Mouse (Mus musculus) liver, embryonic 13.5 days (tissue): Measurements from ENCODE around the gene Fam189a2. TPM values are rescaled to one million over a fixed set of nuclear protein-coding genes. Genes with fewer than 3 reads are reported as not detected.
A peak's percentile ranks its signal among the peaks of the same experiment; 100 is the strongest.

Experiments
- ATAC-seq: fragments of 200-750 bp; cut with Nextera tagmentation; 2 replicates; pipeline ENCODE4 v1.8.0; 2017; ENCODE audit warnings: low read depth, mild to moderate bottlenecking, moderate number of reproducible peaks, moderate library complexity
- DNase-seq: peaks from one replicate; pipeline ENCODE4 v3.0.0; 2022
- H3K27ac ChIP-seq: fragments of 300-500 bp; sonication (generic); 2 replicates; pipeline ENCODE4 v1.5.1; 2015; ENCODE audit warnings: moderate library complexity, mild to moderate bottlenecking, inconsistent platforms
- H3K27me3 ChIP-seq: fragments of 300-500 bp; sonication (generic); 2 replicates; pipeline ENCODE4 v1.6.1; 2015; ENCODE audit warnings: mild to moderate bottlenecking, inconsistent platforms
- H3K36me3 ChIP-seq: fragments of 300-500 bp; sonication (generic); 2 replicates; pipeline ENCODE4 v1.6.1; 2015; ENCODE audit warnings: mild to moderate bottlenecking, inconsistent platforms
- H3K4me1 ChIP-seq: fragments of 300-500 bp; sonication (generic); replicated peaks from 2 replicates; pipeline ENCODE4 v1.6.1; 2015; ENCODE audit warnings: inconsistent platforms
- H3K4me2 ChIP-seq: fragments of 300-500 bp; sonication (generic); 2 replicates; pipeline ENCODE4 v1.6.1; 2015; ENCODE audit warnings: inconsistent platforms, mild to moderate bottlenecking, moderate library complexity
- H3K4me3 ChIP-seq: fragments of 300-500 bp; sonication (generic); replicated peaks from 2 replicates; pipeline ENCODE4 v1.5.1; 2015; ENCODE audit warnings: mild to moderate bottlenecking, inconsistent platforms
- H3K9ac ChIP-seq: fragments of 300-500 bp; sonication (generic); 2 replicates; pipeline ENCODE4 v1.6.1; 2015; ENCODE audit warnings: mild to moderate bottlenecking, inconsistent platforms
- H3K9me3 ChIP-seq: fragments of 300-500 bp; sonication (generic); replicated peaks from 2 replicates; pipeline ENCODE4 v1.6.1; 2016; ENCODE audit warnings: inconsistent platforms
- WGBS: fragments of 180-500 bp; shearing (Covaris S2); methylation state at CpG from one replicate; pipeline ENCODE4 v1.1.7; 2015; ENCODE audit not compliant: insufficient replicate concordance; 5-methylcytosine and 5-hydroxymethylcytosine counted together
- polyA plus RNA-seq: library from polyadenylated mRNA; unstranded; fragments of >200 nt; fragmentation: Nextera tagmentation; extraction: Ambion mirVana; gene quantifications from 2 replicates; pipeline ENCODE4 v1.2.1, GENCODE M21; 2015

Fam189a2 gene
- polyA plus RNA-seq, 1 experiment from 2014 or later, result 0.05 TPM

GRCm38 (mm10) chr19:23968862-23969225 lies 62.0 kb downstream of the Fam189a2 start:
- H3K4me2 ChIP-seq, result no peak overlapping the region
- H3K27me3 ChIP-seq, result no peaks in the 10 kb centered on the region
- H3K27ac ChIP-seq, result no peak overlapping the region
- no peaks in the 10 kb centered on the region for H3K4me1 ChIP-seq
- ATAC-seq (no peak), DNase-seq (no peak)
- H3K4me3 ChIP-seq, result no peak overlapping the region
- 54% methylated on average over 2 of the region's 2 CpGs for WGBS
- no peaks in the 10 kb centered on the region for H3K9me3 ChIP-seq
- H3K36me3 ChIP-seq, result no peaks in the 10 kb centered on the region
- H3K9ac ChIP-seq, result no peak overlapping the region

- Histone ChIP-seq H3K4me2 (no peak overlapping the region), H3K9me3 (no peaks in the 10 kb centered on the region), H3K27ac (no peak overlapping the region), H3K4me3 (no peak overlapping the region), H3K36me3 (no peaks in the 10 kb centered on the region), H3K9ac (no peak overlapping the region), H3K27me3 (no peaks in the 10 kb centered on the region), H3K4me1 (no peaks in the 10 kb centered on the region)
- DNase-seq, result no peak
- ATAC-seq, result no peak
- 64% methylated on average over 5 of the region's 5 CpGs for WGBS
These were observed 62.5 kb downstream of the Fam189a2 start for GRCm38 (mm10) chr19:23968125-23968861.

GRCm38 (mm10) chr19:23967156-23967555 lies 63.7 kb downstream of the Fam189a2 start:
- 42% methylated on average over 2 of the region's 2 CpGs for WGBS
- DNase-seq, result no peak

GRCm38 (mm10) chr19:23966376-23966775 lies 64.4 kb downstream of the Fam189a2 start:
- WGBS, result 76% methylated on average over 9 of the region's 9 CpGs
- Histone ChIP-seq H3K27me3 (no peaks in the 10 kb centered on the region), H3K36me3 (no peaks in the 10 kb centered on the region), H3K9ac (no peak overlapping the region), H3K9me3 (no peaks in the 10 kb centered on the region), H3K27ac (no peak overlapping the region), H3K4me1 (no peaks in the 10 kb centered on the region), H3K4me3 (no peak overlapping the region), H3K4me2 (no peak overlapping the region)
- DNase-seq, result no peak
- no peak for ATAC-seq

More at GRCm38 (mm10) chr19:23967156-23967555, 63.7 kb downstream of the Fam189a2 start:
- H3K4me1 ChIP-seq, result no peaks in the 10 kb centered on the region
- no peaks in the 10 kb centered on the region for H3K36me3 ChIP-seq
- H3K9ac ChIP-seq, result no peak overlapping the region
- ATAC-seq, result no peak
- H3K4me2 ChIP-seq, result no peak overlapping the region
- no peak overlapping the region for H3K4me3 ChIP-seq
- no peaks in the 10 kb centered on the region for H3K9me3 ChIP-seq
- H3K27me3 ChIP-seq, result no peaks in the 10 kb centered on the region
- H3K27ac ChIP-seq, result no peak overlapping the region

GRCm38 (mm10) chr19:23964401-23964910 lies 66.4 kb downstream of the Fam189a2 start:
- no peak overlapping the region for H3K4me2 ChIP-seq
- H3K36me3 ChIP-seq, result no peaks in the 10 kb centered on the region
- no peaks in the 10 kb centered on the region for H3K9me3 ChIP-seq
- DNase-seq, result no peak
- H3K9ac ChIP-seq, result no peak overlapping the region
- no peaks in the 10 kb centered on the region for H3K27me3 ChIP-seq
- no peak overlapping the region for H3K4me3 ChIP-seq
- 57% methylated on average over 10 of the region's 10 CpGs for WGBS
- no peak overlapping the region for H3K27ac ChIP-seq
- no peaks in the 10 kb centered on the region for H3K4me1 ChIP-seq
- no peak for ATAC-seq

GRCm38 (mm10) chr19:23961516-23961915 lies 69.3 kb downstream of the Fam189a2 start:
- Histone ChIP-seq H3K9ac (no peak overlapping the region), H3K9me3 (no peaks in the 10 kb centered on the region), H3K4me2 (no peak overlapping the region), H3K36me3 (no peaks in the 10 kb centered on the region), H3K27ac (no peak overlapping the region), H3K27me3 (no peaks in the 10 kb centered on the region), H3K4me1 (no peaks in the 10 kb centered on the region), H3K4me3 (no peak overlapping the region)
- peak; percentile 15 for DNase-seq
- WGBS, result 1% methylated on average over 8 of the region's 8 CpGs
- no peak for ATAC-seq

GRCm38 (mm10) chr19:23960831-23961447 lies 69.9 kb downstream of the Fam189a2 start:
- Histone ChIP-seq H3K4me2 (no peak overlapping the region), H3K4me3 (no peak overlapping the region), H3K36me3 (no peaks in the 10 kb centered on the region), H3K9me3 (no peaks in the 10 kb centered on the region), H3K4me1 (no peaks in the 10 kb centered on the region; the same call in 1 of the 2 replicates), H3K9ac (no peak overlapping the region), H3K27ac (no peak overlapping the region), H3K27me3 (no peaks in the 10 kb centered on the region)
- WGBS, result 66% methylated on average over 6 of the region's 6 CpGs
- no peak for ATAC-seq
- DNase-seq, result no peak

GRCm38 (mm10) chr19:23960275-23960674 lies 70.5 kb downstream of the Fam189a2 start:
- WGBS, result 30% methylated on average over 3 of the region's 3 CpGs
- DNase-seq (no peak), ATAC-seq (no peak)
- Histone ChIP-seq H3K4me3 (no peak overlapping the region), H3K9me3 (no peaks in the 10 kb centered on the region), H3K27ac (no peak overlapping the region), H3K9ac (no peak overlapping the region), H3K4me1 (no peaks in the 10 kb centered on the region; the same call in 1 of the 2 replicates), H3K4me2 (no peak overlapping the region), H3K27me3 (no peaks in the 10 kb centered on the region), H3K36me3 (no peaks in the 10 kb centered on the region)

- 57% methylated on average over 7 of the region's 7 CpGs for WGBS
- no peaks in the 10 kb centered on the region for H3K9me3 ChIP-seq
- H3K4me1 ChIP-seq, result no peaks in the 10 kb centered on the region; the same call in 1 of the 2 replicates
- DNase-seq (no peak), ATAC-seq (no peak)
- no peak overlapping the region for H3K27ac ChIP-seq
- H3K27me3 ChIP-seq, result no peaks in the 10 kb centered on the region
- no peak overlapping the region for H3K9ac ChIP-seq
- H3K4me2 ChIP-seq, result no peak overlapping the region
- H3K4me3 ChIP-seq, result no peak overlapping the region
- H3K36me3 ChIP-seq, result no peaks in the 10 kb centered on the region
These were observed 70.9 kb downstream of the Fam189a2 start for GRCm38 (mm10) chr19:23959870-23960269.

- Histone ChIP-seq H3K4me1 (no peaks in the 10 kb centered on the region; the same call in 1 of the 2 replicates), H3K27ac (no peak overlapping the region), H3K9me3 (no peaks in the 10 kb centered on the region), H3K4me3 (no peak overlapping the region), H3K36me3 (no peaks in the 10 kb centered on the region), H3K4me2 (no peak overlapping the region), H3K9ac (no peak overlapping the region), H3K27me3 (no peaks in the 10 kb centered on the region)
- WGBS, result 35% methylated on average over 6 of the region's 6 CpGs
- ATAC-seq (no peak), DNase-seq (no peak)
These were observed 71.9 kb downstream of the Fam189a2 start for GRCm38 (mm10) chr19:23958925-23959324.

GRCm38 (mm10) chr19:23957563-23957962 lies 73.3 kb downstream of the Fam189a2 start:
- no peak overlapping the region for H3K27ac ChIP-seq
- 58% methylated on average over 7 of the region's 7 CpGs for WGBS
- no peak overlapping the region for H3K9ac ChIP-seq
- ATAC-seq, result no peak
- no peak for DNase-seq
- H3K4me3 ChIP-seq, result no peak overlapping the region
- H3K4me1 ChIP-seq, result no peaks in the 10 kb centered on the region; the same call in 1 of the 2 replicates
- H3K36me3 ChIP-seq, result no peaks in the 10 kb centered on the region
- no peaks in the 10 kb centered on the region for H3K27me3 ChIP-seq
- no peaks in the 10 kb centered on the region for H3K9me3 ChIP-seq
- no peak overlapping the region for H3K4me2 ChIP-seq
